Mouse (Mus musculus) midbrain, postnatal 0 days (tissue): ENCODE results near the gene Trmu. TPM values are rescaled to one million over a fixed set of nuclear protein-coding genes. Genes with fewer than 3 reads are reported as not detected.
A peak's percentile ranks its signal among the peaks of the same experiment; 100 is the strongest.

ENCODE experiments used
- ATAC-seq: fragments of 200-750 bp; cut with Nextera tagmentation; 2 replicates; pipeline ENCODE4 v1.8.0; 2017; ENCODE audit warnings: moderate number of reproducible peaks, mild to moderate bottlenecking, moderate TSS enrichment, moderate library complexity; ENCODE audit not compliant: low FRiP score
- DNase-seq: peaks from one replicate; pipeline ENCODE4 v3.0.0-alpha.2; 2015; ENCODE audit warnings: low spot score
- H3K27ac ChIP-seq: fragments of 300-500 bp; sonication (generic); 2 replicates; pipeline ENCODE4 v1.5.1; 2014; ENCODE audit warnings: low read depth, mild to moderate bottlenecking, low read length, mixed read lengths
- H3K27me3 ChIP-seq: fragments of 300-500 bp; sonication (generic); 2 replicates; pipeline ENCODE4 v1.6.1; 2014; ENCODE audit warnings: low read length, control low read depth, mixed read lengths; ENCODE audit not compliant: insufficient read depth
- H3K36me3 ChIP-seq: fragments of 300-500 bp; sonication (generic); 2 replicates; pipeline ENCODE4 v1.6.1; 2014; ENCODE audit warnings: low read length, control low read depth, mixed read lengths; ENCODE audit not compliant: insufficient read depth
- H3K4me1 ChIP-seq: fragments of 300-500 bp; sonication (generic); 2 replicates; pipeline ENCODE4 v1.6.1; 2014; ENCODE audit warnings: mild to moderate bottlenecking, control low read depth, antibody characterized with exemption, low read length, mixed read lengths; ENCODE audit not compliant: insufficient read depth
- H3K4me2 ChIP-seq: fragments of 300-500 bp; sonication (generic); 2 replicates; pipeline ENCODE4 v1.6.1; 2014; ENCODE audit warnings: low read depth, mild to moderate bottlenecking, low read length, mixed read lengths; ENCODE audit not compliant: poor library complexity, severe bottlenecking
- H3K4me3 ChIP-seq: fragments of 300-500 bp; sonication (generic); 2 replicates; pipeline ENCODE4 v1.5.1; 2014; ENCODE audit warnings: low read depth, mild to moderate bottlenecking, low read length, moderate library complexity
- H3K9ac ChIP-seq: fragments of 300-500 bp; sonication (generic); replicated peaks from 2 replicates; pipeline ENCODE4 v1.6.1; 2014; ENCODE audit warnings: mild to moderate bottlenecking, low read length, moderate library complexity, mixed read lengths; ENCODE audit not compliant: poor library complexity, severe bottlenecking
- H3K9me3 ChIP-seq: fragments of 300-500 bp; sonication (generic); 2 replicates; pipeline ENCODE4 v1.6.1; 2016; ENCODE audit warnings: low read length, control low read depth
- CTCF ChIP-seq: IDR thresholded peaks from 2 replicates; pipeline ENCODE4 v1.5.1; 2016; ENCODE audit warnings: antibody characterized with exemption, mild to moderate bottlenecking
- WGBS: fragments of 180-500 bp; shearing (Covaris S2); extraction: QIAGEN DNeasy Blood & Tissue Kit; methylation state at CpG from one replicate; pipeline ENCODE4 v1.1.7; 2014; 5-methylcytosine and 5-hydroxymethylcytosine counted together
- polyA plus RNA-seq: library from polyadenylated mRNA; unstranded; fragments of >200 nt; fragmentation: Nextera tagmentation; extraction: Ambion mirVana; gene quantifications from 2 replicates; pipeline ENCODE4 v1.2.1, GENCODE M21; 2015
- total RNA-seq: library from RNA; depleted of rRNA; stranded (reverse); fragments of >200 nt; gene quantifications from 2 replicates; pipeline ENCODE4 v1.2.3, GENCODE M21; 2014

Gene Trmu
- total and polyA plus RNA-seq, 2 experiments from 2014 or later = 22.7 to 37.0 TPM

DNA sequence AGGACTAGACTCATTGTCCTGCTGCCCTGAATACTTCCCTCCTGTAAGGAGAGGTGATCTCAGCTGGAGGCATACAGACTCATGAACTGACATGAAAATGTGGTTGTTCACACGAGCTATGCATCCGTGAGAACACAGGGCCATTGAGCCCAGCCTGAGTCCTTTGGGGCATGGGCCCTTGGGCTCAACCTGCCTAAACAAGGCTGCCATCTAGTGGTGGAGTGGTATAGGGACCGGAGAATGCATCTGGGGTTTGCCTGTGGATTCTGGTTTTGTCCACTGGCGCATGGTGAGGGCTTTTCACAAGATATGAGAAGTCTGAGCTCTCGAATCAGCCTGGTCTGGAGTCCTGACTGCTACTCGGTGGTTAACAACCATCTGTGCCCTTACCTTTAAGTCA, 11.4 kb upstream of the Trmu start:
- DNase-seq (peak; percentile 72), ATAC-seq (no peak)
- H3K27ac ChIP-seq = no peak overlapping the region
- H3K9ac ChIP-seq = no peak overlapping the region
- no peaks in the 10 kb centered on the region for H3K27me3 ChIP-seq
- WGBS = 41% methylated on average over 6 of the region's 6 CpGs
- no peak overlapping the region for H3K4me2 ChIP-seq
- TF ChIP-seq CTCF = peak; percentile 86
- no peaks in the 10 kb centered on the region for H3K4me1 ChIP-seq
- H3K4me3 ChIP-seq = no peak overlapping the region
- 0 out of 2 replicates have a peak, but pooled peaks cover 3% of the 10 kb centered on the region for H3K36me3 ChIP-seq
- H3K9me3 ChIP-seq = no peaks in the 10 kb centered on the region

DNA sequence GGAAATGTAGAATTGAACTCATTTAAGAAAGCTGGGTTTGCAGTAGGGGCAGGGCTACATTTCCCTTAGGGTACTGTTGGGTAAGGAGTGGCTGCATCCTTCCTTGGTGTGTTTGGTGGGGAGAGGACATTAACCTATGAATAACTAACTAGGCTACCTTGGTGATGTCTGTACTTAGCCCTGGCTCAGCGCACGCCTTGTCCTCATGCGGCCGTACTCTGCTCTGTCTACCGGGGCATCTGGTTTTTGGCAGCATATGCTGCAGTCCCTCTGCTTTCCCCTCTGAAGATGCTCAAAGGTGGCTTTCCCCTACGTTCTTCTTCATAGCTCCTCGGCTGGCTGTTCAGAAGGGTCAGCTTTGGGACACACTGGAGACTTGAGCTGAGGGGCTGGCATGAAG, 1.8 kb upstream of the Trmu start:
- Histone ChIP-seq H3K36me3 (0 out of 2 replicates have a peak, but pooled peaks cover under 1% of the 10 kb centered on the region), H3K9me3 (no peaks in the 10 kb centered on the region), H3K4me3 (no peak overlapping the region), H3K9ac (no peak overlapping the region), H3K27ac (no peak overlapping the region), H3K4me1 (peaks cover 6% of the 10 kb centered on the region; the same call in 1 of the 2 replicates), H3K4me2 (no peak overlapping the region), H3K27me3 (no peaks in the 10 kb centered on the region)
- ATAC-seq (no peak), DNase-seq (no peak)
- TF ChIP-seq CTCF = no peak
- 93% methylated on average over 7 of the region's 7 CpGs for WGBS

DNA sequence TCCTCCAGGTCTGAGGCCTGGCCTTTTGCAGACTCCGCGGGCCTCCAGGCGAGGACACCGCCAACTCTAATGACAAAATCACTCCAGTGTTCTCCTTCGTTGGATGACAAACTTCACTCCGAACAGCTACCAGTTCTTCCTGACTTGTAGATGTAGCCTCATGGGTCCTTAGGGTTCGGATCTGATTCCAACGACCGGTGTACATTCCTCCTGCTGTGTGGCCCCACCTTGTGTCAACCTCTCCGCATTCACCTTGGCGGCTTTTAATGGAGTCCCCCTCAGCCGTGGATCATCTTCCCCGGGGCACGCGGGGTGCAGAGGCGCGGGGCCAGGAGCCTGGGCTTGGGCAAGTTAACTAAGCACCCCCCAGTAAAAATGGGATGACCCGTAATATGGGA, 385 bp downstream of the Trmu start:
- TF ChIP-seq CTCF = no peak
- peak overlapping the region; percentile 94 for H3K27ac ChIP-seq
- no peaks in the 10 kb centered on the region for H3K27me3 ChIP-seq
- no peak for DNase-seq
- H3K9ac ChIP-seq = peak overlapping the region; percentile 83
- H3K9me3 ChIP-seq = no peaks in the 10 kb centered on the region
- ATAC-seq = peak; percentile 36; the same call in 1 of the 2 replicates
- H3K4me1 ChIP-seq = peaks cover 6% of the 10 kb centered on the region; the same call in 1 of the 2 replicates
- H3K4me3 ChIP-seq = peak overlapping the region; percentile 76
- WGBS = 2% methylated on average over 18 of the region's 18 CpGs
- peak overlapping the region; percentile 92 for H3K4me2 ChIP-seq
- H3K36me3 ChIP-seq = peaks cover 15% of the 10 kb centered on the region; the same call in 1 of the 2 replicates

DNA sequence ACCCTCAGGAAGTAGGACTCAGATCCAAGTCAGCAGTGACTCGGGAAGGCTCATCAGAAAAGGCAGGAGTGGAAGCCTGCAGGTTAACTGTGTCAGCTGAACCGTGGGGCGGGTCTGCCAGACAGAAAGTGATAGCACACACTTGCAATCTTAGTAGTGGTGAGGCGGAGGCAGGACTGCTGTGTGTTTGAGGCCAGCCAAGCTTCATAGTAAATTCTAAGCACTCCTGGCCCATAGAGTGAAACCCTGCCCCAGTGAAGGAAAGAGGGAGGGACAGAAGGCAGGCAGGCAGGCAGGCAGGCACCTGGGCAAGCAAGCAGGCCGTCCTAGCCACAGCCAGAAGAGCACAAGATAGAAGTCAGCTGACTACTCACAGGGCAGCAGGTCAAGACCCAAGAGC, 6.5 kb downstream of the Trmu start:
- Histone ChIP-seq H3K4me2 (no peak overlapping the region), H3K36me3 (peaks cover 34% of the 10 kb centered on the region), H3K9ac (no peak overlapping the region), H3K27me3 (no peaks in the 10 kb centered on the region), H3K4me3 (no peak overlapping the region), H3K9me3 (no peaks in the 10 kb centered on the region), H3K27ac (no peak overlapping the region), H3K4me1 (no peaks in the 10 kb centered on the region)
- no peak for DNase-seq
- WGBS = 95% methylated on average over 5 of the region's 5 CpGs
- no peak for ATAC-seq
- TF ChIP-seq CTCF = no peak

DNA sequence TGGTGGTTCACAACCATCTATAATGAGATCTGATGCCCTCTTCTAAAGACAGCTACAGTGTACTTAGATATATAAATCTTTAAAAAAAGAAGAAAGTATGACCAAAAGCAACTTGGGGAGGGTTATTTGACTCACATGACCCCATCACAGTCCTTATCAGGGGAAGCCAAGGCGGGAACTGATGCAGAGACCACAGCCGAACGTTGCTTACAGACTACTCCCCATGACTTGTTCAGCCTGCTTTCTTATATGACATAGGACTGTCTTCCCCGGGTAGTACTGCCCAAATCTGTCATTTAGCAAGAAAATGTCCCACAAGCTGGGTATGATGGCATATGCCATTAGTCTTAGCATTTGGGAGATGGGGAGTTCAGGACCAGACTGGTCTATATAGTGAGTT, 10.1 kb downstream of the Trmu start:
- Histone ChIP-seq H3K9ac (no peak overlapping the region), H3K9me3 (no peaks in the 10 kb centered on the region), H3K4me3 (no peak overlapping the region), H3K27ac (no peak overlapping the region), H3K27me3 (no peaks in the 10 kb centered on the region), H3K36me3 (peaks cover 48% of the 10 kb centered on the region), H3K4me2 (no peak overlapping the region), H3K4me1 (no peaks in the 10 kb centered on the region)
- no peak for TF ChIP-seq CTCF
- no peak for ATAC-seq
- WGBS = 97% methylated on average over 4 of the region's 4 CpGs
- no peak for DNase-seq

DNA sequence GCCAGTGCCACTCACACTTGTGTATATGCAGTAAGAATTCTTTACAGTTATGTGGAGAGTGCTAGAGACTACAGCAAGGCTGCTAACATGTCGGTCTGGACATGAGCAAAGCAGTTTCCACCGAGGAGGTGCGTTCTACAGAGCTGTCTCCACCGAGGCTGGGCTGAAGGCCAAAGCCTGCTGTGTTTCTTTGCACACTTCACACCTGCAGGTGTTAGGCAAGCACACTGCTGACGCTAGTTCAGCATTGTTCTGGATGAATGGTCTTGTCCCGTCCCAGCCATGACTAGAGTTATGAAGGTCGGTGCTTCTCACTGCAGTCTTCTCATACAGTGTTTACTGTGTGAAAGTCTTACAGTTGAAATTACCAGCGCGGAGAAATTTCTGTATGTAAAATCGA, 12.9 kb downstream of the Trmu start:
- peaks cover 52% of the 10 kb centered on the region for H3K36me3 ChIP-seq
- no peaks in the 10 kb centered on the region for H3K9me3 ChIP-seq
- ATAC-seq = no peak
- DNase-seq = peak; percentile 58
- H3K27me3 ChIP-seq = no peaks in the 10 kb centered on the region
- H3K4me2 ChIP-seq = no peak overlapping the region
- no peak overlapping the region for H3K9ac ChIP-seq
- H3K27ac ChIP-seq = no peak overlapping the region
- WGBS = 70% methylated on average over 10 of the region's 10 CpGs
- no peak overlapping the region for H3K4me3 ChIP-seq
- no peak for TF ChIP-seq CTCF
- no peaks in the 10 kb centered on the region for H3K4me1 ChIP-seq
